Mouse (Mus musculus) granulocyte monocyte progenitor cell, adult 5-6 weeks (primary cell): Measurements from ENCODE around the gene Gm10134. TPM values are rescaled to one million over a fixed set of nuclear protein-coding genes. Genes with fewer than 3 reads are reported as not detected.
"Not testable (repeated sequence)": the region's sequence is repeated elsewhere in the genome, so short reads cannot be mapped to it uniquely, and the experiment has no call there.

Experiments
- ATAC-seq: replicated peaks from 2 replicates; pipeline ENCODE4 v1.8.0; 2016; ENCODE audit warnings: mild to moderate bottlenecking, moderate TSS enrichment, inconsistent platforms; ENCODE audit not compliant: poor library complexity, severe bottlenecking
- total RNA-seq, 2 experiments: library from RNA; stranded (forward) in 1 of 2; stranded (reverse) in 1 of 2; fragments of 200-712, 200-1000 nt in 1 of 2; fragments of >200 nt in 1 of 2; fragmentation: Nextera tagmentation in 1 of 2; gene quantifications; 2 replicates each; pipeline ENCODE4 v1.2.3; 2014 to 2017

Gm10134 gene
- not detected in 2 replicates for total RNA-seq (2014; fragmentation: Nextera tagmentation)
- total RNA-seq (2017) = not detected in 2 replicates

DNA sequence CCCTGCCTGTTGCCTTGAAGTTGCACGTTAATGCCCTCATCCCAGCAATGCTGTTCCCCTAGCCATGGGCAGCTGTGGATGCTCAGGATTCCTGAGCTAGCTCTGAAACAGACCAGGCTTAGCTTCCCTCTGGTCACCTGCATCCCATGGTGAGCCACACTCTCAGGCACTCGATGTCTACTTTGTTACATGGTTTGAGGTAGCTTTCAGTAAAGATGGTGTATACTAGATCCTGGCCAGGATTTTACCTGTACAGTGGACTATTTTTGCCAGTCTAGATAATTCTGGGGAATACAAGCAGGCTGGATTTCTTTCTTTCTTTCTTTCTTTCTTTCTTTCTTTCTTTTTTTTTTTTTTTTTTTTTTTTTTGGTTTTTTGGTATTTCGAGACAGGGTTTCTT is at the start of gene Gm10134:
TSS of gene Gm10134 (plus strand) at position 301 of the 400 bp plus-strand sequence.
- no peak for ATAC-seq

- no peak for ATAC-seq
These were observed 49.3 kb upstream of the Gm10134 start for GRCm38 (mm10) chr2:28456616-28457015.

- ATAC-seq = 0 out of 2 replicates have a peak, but pooled peaks have one; percentile 33
These were observed 42.0 kb upstream of the Gm10134 start for GRCm38 (mm10) chr2:28463919-28464318.

DNA sequence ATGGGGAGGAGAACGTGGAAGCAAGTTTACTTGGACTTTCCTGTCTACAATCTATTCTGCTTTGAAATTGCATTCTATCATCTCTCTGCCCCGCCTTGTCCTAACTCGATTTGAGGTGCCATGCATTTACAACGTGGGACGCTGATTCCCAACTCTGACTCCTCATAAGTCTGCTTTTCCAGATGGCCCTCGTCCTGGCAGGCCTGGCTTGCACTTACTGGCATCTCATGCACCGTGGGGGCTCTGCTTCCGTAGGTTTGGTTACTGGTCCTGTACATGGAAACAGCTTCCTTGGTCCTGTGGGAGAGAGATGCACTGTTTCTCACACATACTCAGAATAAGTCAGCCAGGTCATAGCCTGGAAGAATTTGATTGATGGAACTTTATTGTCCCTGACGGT is 41.0 kb upstream of the Gm10134 start:
- no peak for ATAC-seq

GRCm38 (mm10) chr2:28465836-28466518 is 39.9 kb upstream of the Gm10134 start, which contains the start of gene 1700007K13Rik:
Gene 1700007K13Rik, minus strand, starts transcription at chr2:28466332.
- peak; percentile 36 for ATAC-seq

DNA sequence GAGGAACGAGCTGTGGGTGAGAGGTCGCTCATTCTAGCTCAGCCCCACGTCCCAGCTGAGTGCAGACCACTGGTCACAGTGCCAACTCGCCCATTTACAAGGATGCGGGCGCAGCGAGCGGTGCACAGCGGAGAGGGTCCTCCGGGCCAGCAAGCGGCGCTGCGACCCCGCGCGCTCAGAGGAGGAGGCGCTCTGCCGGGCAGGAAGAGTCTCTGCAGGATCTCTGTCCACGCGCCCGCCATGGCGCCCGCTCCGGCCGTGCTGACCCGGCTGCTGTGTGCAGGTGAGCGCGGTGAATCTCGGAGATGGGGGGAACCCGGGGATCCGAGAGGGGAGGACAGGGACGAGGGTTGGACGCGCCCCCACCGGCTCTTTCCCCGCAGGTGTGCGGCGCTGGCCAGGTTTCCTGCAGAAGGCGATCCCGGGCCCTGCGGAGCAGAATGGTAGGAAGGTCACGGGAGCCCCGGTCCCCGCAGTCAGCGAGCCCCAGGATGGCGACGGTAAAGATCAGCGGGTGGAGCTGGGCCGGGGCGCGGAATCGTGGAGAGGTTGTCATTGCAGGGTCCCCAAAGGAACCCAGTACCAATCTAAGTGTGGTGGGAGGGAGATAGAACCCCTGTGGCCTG is 37.9 kb upstream of the Gm10134 start, which contains the start of gene Mrps2:
TSS of gene Mrps2 (plus strand) at position 207 of the 626 bp plus-strand sequence.
- peak; percentile 96 for ATAC-seq

DNA sequence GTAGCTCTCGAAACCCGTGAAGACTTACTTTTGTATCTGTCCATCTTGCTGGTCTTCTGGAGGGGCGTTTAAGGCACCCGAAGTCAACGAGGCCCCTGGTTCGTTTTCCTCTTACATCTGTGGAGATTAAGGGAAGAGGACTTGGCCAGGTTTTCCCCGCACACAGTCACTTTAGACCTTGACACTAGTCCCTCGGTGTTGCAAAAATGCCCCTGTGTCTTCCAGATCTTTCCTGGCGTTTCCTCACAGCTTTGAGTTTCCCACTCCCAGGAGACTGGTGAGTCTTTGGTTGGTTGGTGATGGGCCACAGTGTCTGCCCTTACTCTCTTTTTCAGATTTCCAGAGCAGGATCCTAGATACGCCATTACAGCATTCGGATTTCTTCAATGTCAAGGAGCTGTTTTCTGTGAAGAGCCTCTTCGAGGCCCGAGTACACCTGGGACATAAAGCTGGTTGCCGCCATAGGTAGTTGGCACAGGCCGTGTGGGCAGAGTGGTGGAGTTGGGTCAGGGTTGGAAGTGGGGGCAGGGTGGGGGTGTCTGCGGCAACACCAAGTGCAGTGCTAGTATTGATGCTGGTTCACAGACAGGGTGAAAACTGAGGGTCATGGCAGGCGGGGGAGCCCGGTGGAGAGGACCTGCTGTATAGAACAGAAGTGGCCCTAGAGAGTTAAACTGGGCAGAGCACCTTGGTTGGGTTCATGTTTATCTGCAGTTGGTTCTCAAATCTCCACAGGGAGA is 37.2 kb upstream of the Gm10134 start:
- ATAC-seq = no peak

GRCm38 (mm10) chr2:28469461-28469860 is 36.4 kb upstream of the Gm10134 start:
- no peak for ATAC-seq

DNA sequence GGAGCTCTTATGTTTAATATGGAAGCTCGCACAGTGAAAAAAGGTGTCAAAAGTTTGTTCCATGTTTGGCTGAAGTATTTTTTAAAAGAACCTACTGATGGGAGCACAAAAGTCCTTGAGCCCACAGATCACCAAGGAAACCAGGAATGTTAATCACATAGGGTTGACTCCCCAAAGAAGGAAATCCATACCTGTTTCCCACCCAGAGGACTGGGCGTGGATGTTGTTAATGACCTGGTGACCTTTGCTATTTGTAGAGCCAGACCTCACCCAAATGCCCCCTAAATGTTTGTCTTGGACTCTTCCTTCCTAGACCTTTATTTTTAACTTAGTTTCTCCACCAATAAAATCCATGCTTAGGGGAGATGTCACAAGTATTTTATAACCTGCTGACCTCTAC is 35.3 kb upstream of the Gm10134 start:
- ATAC-seq = no peak

DNA sequence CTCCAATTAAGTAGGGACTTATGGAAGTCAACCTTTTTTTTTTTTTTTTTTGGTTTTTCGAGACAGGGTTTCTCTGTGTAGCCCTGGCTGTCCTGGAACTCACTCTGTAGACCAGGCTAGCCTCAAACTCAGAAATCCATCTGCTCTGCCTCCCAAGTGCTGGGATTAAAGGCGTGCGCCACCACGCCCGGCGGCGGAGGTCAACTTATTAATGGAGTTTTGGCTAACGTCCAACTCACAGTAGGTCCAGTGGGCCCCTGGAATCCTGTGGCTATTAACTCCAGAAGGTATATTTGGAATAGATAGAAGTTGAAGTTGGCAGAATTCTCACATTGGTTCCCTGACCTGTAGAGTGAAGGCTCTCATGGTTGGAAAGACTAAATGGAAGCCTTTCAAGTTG is 33.9 kb upstream of the Gm10134 start:
- ATAC-seq = not testable (repeated sequence)

DNA sequence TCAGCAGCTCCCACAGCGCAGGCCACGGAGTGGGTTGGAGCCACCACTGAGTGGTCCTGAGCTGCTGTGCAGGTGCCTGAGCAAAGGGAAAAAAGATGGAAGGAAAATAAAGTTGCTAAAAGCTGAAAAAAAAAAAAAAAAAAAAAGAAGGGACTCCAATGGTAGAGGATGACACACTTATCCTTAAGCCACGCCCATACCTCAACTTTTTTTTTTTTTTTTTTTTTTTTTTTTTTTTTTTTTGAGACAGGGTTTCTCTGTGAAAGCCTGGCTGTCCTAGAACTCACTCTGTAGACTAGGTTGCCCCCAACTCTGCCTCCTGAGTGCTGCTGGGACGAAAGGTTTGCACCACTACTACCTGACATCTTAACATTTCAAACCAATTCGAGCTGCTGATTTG is 27.9 kb upstream of the Gm10134 start:
- not testable (repeated sequence) for ATAC-seq

DNA sequence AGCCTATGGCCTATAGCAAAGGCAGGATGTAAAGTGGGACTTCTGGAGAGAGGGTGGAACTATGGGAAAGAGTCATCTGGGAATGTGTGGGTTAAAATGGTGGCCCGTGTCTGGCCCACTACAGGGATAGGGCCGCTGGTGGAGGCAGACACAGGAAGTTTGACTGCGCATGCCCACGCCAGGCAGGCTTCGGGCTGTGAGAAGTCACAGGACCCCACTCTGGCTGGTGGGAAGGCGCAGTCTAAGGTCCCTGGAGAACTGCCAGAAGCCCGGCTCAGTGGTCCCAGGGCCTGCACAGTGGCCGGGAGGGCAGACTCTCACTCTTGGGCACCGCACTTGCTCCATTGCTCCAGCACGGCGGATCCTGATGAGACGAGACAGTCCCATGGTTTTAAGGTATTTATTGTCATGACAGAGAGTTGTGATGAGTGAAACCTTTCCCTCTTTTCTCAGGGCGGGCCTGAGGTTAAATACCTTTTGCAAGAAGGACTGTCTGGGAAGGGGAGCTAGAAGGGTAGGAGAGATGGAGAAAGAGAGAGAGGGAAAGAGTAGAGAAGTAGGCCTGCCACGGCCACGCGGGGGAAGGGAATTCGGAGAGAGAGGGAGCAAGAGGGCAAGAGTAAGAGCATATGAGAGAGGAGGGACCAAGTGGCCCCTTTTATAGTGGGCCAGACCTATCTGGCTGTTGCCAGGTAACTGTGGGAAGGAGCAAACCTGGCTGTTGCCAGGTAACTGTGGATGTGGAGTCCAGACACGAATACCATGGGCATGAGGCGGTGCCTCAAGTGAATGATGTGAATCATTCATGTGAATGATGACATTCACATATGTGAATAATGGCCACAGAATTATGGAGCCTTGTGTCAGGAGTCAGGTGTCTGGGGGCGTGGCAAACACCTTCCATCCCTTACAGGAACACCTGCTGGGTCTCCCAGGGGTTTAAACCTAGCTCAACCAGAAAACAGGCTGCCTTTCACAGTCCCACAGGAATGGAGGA is 26.4 kb upstream of the Gm10134 start:
- ATAC-seq = no peak

GRCm38 (mm10) chr2:28483861-28484260 is 22.0 kb upstream of the Gm10134 start:
- no peak for ATAC-seq

- no peak for ATAC-seq
These were observed 11.4 kb upstream of the Gm10134 start for GRCm38 (mm10) chr2:28494521-28494920.

DNA sequence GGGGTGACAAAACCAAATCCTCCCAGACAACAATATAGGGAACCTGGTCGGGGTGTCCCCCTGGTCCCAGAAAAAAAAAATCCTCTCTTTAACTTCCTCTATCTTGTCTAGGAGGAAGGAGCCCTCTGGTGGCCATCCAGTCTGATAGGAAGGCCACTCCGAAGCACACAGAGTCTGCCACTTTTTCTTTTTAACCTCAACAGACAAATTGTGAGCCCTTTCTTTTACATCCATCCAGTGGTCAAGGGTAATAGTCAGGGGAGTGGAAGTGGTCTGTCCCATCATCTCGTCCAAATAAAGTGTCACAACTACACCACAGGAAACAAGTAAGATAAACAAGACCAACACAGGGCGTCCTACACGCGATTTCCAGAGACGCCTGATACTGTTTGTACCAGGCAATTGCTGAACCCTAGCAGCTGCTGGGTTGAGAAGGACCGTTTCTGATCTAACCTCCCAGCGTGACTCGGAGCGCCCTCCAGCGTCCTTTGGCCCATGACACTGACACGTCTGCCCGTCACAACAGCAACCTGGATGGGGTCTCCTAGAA is 10.6 kb upstream of the Gm10134 start:
- peak; percentile 97 for ATAC-seq

GRCm38 (mm10) chr2:28495801-28496595 is 9.9 kb upstream of the Gm10134 start:
- ATAC-seq = no peak

DNA sequence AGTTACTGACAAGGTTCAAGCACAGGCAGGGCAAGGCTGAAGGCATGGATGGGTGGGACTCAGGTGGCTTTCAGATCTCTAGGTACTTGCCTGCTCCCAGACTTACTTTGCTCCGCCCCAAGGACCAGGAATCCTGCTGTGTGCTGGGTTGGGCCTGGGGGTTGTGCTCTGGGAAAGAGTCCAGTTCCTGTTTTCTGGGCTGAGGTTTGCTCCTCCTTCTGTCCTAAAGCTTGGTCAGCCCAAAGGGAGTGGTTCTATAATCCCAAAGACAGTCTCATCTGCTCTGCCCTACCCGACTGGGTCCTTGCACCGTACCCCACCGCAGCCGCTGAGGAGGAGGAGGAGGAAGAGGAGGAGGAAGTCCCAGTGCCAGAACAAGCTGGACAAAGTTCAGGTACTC is 9.2 kb upstream of the Gm10134 start, which contains the start of gene Gbgt1:
TSS of gene Gbgt1 (plus strand) at position 221 of the 400 bp plus-strand sequence.
- ATAC-seq = peak; percentile 26; the same call in 1 of the 2 replicates

GRCm38 (mm10) chr2:28497561-28497960 is 8.3 kb upstream of the Gm10134 start:
- no peak for ATAC-seq

DNA sequence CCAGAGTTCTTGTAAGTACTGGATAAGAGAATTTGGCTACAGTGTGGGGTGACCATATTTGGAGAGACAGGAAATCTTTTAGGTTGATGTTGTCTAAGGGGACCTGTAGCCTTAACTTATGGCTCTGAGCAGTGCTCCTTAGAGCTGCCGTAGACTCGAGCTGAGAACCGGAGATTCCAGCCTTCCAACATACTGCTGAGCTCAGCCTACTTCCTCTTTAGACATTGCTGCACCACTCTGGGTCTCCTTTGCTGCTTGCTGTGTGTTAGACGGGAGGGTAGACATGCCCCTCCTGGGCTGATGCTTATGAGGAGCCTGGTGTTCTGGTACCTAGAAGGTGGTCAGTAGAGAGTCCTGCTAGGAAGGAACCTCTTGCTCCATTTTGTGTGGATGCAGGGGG is 7.5 kb upstream of the Gm10134 start:
- peak; percentile 45 for ATAC-seq
